Mouse (Mus musculus): ENCODE measurements at regions not wholly inside any gene's neighbourhood (a gene's known extent, or its start where the extent isn't known, plus 50 kb on each side); places are given as distances from the start of the nearest gene placed in this dataset.

DNA sequence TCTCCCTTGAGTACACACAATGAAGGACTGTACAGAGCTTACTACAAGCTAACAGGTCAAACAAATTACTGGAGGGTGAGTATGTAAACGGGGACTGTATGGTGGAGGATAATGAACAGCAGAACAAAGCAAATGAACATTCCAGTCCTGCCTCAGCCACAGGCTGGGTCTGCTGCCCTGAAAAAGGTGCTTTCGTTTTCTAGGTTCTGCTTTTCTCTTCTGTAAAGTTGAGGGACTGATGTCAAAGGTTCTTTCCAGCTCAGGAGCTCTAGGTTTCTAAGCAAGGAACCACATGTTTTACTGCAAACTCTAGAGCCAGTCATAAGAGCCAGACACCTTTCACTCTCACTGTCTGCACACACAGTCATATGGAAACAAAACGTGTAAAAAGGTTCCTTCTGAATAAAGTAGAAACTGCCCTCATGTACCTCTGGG lies 106.1 kb upstream of the Ahr start:
- no peak for DNase-seq (ENCODE audit: low read depth, low spot score)

DNA sequence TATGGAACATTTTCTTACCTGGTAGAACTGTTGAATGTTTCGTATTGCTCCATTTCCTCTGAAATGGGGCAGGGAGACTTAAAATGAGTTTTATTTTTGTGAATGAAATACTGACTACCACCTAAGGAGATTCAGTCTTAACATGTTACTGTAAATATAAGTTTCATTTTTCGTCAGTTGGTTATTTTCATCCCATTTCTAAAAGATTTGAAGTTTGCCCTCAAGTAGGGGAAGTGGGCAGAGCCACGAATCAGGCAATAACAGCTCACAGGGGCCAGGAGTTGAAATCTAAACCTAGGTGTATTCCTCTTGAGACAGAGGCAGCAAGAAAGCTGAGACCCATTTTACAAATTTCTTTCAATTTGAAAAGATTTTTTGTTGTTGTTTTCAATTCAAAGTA lies 88.6 kb upstream of the Ahr start:
- no peak for DNase-seq (ENCODE audit: low read depth, low spot score)

DNA sequence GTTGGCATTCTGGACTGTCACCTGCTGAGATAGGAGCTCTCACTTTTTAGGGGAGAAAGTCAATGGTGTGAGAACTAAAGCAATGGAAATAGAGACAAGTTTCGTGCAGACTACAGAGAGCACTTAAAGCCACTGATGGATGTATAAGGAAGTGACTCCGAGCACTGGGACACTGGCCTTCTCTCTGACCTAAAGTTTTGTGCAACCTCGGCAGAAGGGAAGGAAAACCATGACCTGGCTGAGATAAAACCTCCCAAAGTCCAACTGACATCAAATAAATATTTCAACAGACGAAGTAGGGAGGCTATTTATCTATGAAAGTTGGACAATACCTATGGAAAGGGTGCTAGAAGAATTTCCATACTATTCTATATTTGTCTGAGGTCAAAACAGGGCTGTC lies 80.0 kb upstream of the Ahr start:
- DNase-seq (ENCODE audit: low read depth, low spot score) = no peak

DNA sequence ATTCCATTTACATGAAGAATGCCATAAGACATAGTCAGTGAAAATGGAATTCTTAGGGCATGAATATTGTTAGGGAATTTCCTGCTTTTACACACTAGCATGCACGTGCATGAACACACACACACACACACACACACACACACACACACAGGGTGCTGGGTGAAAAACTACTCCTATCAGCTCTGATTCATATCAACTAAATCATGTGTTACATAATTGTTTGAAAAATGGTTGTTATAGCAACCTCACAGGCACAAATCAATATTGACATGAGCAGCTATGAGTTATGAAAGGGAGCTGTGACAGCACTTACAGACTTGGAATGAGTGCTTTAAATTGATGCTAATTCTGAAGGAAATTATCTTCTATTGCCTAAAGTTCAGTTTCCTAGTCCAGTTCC lies 72.8 kb upstream of the Ahr start:
- no peak for DNase-seq (ENCODE audit: low read depth, low spot score)

DNA sequence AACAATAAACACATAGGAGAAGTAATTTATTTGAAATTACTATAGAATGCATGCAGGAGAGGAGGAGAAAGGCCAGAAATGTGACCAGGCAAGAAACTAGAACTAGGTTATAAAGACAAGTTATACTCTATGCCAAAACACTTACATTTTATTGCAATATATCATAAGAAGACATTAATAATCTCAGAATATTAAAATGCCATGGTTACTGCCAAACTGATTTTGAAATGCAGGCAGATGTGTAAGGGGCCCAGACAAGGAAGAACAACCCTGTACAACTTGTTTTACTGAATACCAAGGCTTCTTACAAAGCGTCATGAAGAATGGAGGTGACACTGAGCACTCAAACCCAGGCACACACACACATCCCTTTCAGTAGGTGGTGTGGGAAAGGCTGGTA lies 68.9 kb upstream of the Ahr start:
- no peak for DNase-seq (ENCODE audit: low read depth, low spot score)

DNA sequence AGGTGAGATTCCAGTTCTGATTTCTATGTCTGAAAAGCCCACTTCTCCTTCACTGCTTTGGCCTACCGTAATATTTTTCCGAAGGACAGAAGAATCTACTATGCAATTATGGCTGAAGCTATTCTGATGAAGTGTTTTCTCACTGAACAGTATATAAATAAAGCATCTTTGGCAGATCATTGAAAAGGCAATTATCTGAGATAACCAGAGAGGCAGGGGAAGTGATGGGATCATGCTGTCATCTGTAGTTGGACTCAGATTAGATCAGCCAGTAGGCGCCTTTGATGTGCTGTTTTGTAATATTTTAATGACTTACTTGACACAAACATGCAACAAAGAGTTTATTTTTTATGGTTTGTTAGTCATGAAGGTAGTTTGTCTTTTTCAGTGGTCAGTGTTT lies 67.8 kb upstream of the Ahr start:
- no peak for DNase-seq (ENCODE audit: low read depth, low spot score)

DNA sequence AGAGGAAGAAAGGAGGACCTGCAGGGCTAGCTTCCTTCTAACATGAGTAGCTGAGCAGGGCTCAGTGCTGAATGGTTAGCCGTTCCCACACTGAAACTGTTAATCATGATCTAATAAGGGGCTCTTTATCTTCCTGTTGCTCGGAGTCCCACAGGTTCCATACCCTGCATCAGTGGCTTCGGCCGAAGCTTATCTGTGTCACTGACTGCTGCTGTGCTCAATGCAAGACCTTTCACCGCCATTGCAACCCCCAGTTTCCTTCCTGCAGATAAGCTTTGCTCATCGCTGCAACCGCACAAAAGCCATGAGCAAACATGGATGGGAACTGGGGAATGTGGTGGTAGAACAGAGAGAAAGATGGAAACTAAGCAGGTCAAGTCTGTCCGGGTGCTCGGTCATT lies 63.5 kb upstream of the Ahr start:
- no peak for DNase-seq (ENCODE audit: low read depth, low spot score)

DNA sequence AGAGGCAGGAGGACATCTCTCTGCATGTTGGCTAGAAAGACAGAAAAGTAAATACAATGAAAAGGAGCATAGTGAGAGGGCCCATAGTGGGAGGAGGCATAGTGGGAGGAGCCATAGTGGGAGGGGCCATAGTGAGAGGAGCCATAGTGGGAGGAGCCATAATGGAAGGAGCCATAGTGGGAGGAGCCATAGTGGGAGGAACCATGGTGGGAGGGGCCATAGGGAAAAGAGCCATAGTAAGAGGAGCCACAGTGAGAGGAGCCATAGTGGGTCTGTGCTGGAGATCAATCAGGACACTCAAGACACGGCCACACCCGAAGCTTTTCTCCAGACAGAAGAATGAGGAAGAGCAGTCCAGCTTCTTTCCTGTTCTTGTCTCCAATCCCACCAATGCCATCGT lies 58.0 kb upstream of the Ahr start:
- DNase-seq (ENCODE audit: low read depth, low spot score) = no peak
